Mouse (Mus musculus) heart, postnatal 0 days (tissue): ENCODE results near the gene Tktl1.

Experiments
- CTCF ChIP-seq: IDR thresholded peaks from 2 replicates; pipeline ENCODE4 v1.5.1; 2016; ENCODE audit warnings: antibody characterized with exemption, control low read depth, low read depth
- EP300 ChIP-seq: IDR thresholded peaks from 2 replicates; pipeline ENCODE4 v1.6.1; 2016; ENCODE audit warnings: antibody characterized with exemption, low read depth

DNA sequence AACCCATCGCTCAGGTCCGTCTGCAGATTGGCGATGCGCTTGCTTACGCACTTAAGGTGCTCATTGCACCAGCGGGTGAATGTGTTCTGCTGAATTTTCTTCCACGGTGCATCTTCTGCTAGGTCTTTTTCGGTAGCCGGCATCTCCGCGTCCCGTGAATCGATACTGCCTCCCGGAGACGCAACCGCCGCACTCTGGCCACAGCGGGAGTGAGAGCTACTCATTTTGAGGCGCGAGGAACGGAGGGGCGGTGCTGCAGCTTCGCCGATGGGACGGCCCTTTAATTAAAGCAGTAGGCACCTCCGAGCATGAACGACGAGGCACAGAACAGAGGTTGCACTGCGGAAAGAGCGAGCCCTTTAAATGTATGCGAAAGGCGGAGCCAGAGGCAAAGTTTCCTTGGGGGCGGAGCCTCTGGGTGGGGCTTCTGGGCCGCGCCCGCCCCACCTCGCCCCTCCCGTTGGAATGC is 69.2 kb downstream of the Tktl1 start:
- no peak for TF ChIP-seq CTCF
- TF ChIP-seq EP300 = no peak
